Mouse (Mus musculus) thymus, postnatal 25 days (tissue): ENCODE measurements at regions not wholly inside any gene's neighbourhood (a gene's known extent, or its start where the extent isn't known, plus 50 kb on each side); places are given as distances from the start of the nearest gene placed in this dataset.

Source experiments
- DNase-seq: peaks from one replicate; pipeline ENCODE4 v3.0.0; 2022

GRCm38 (mm10) chr2:48411392-48411791, 402.5 kb upstream of the Acvr2a start:
- no peak for DNase-seq

GRCm38 (mm10) chr2:48412683-48413440, 401.0 kb upstream of the Acvr2a start:
- no peak for DNase-seq

- no peak for DNase-seq
Observed at GRCm38 (mm10) chr2:48414596-48415481, 399.1 kb upstream of the Acvr2a start.

GRCm38 (mm10) chr2:48416207-48416750, 397.6 kb upstream of the Acvr2a start:
- no peak for DNase-seq

- DNase-seq = no peak
Observed at GRCm38 (mm10) chr2:48417000-48417596, 396.8 kb upstream of the Acvr2a start.

GRCm38 (mm10) chr2:48420791-48421190, 393.1 kb upstream of the Acvr2a start:
- DNase-seq = no peak

- no peak for DNase-seq
Observed at GRCm38 (mm10) chr2:48423861-48424442, 390.0 kb upstream of the Acvr2a start.

- no peak for DNase-seq
Observed at GRCm38 (mm10) chr2:48424562-48424961, 389.3 kb upstream of the Acvr2a start.

- no peak for DNase-seq
Observed at GRCm38 (mm10) chr2:48425200-48426090, 388.5 kb upstream of the Acvr2a start.

- no peak for DNase-seq
Observed at GRCm38 (mm10) chr2:48432545-48432944, 381.4 kb upstream of the Acvr2a start.

- no peak for DNase-seq
Observed at GRCm38 (mm10) chr2:48441296-48441990, 372.5 kb upstream of the Acvr2a start.

- no peak for DNase-seq
Observed at GRCm38 (mm10) chr2:48441991-48442544, 371.8 kb upstream of the Acvr2a start.

- no peak for DNase-seq
Observed at GRCm38 (mm10) chr2:48445898-48446604, 367.9 kb upstream of the Acvr2a start.

- DNase-seq = no peak
Observed at GRCm38 (mm10) chr2:48446617-48447016, 367.3 kb upstream of the Acvr2a start.

GRCm38 (mm10) chr2:48449165-48449842, 364.6 kb upstream of the Acvr2a start:
- no peak for DNase-seq

- DNase-seq = no peak
Observed at GRCm38 (mm10) chr2:48456072-48457040, 357.6 kb upstream of the Acvr2a start.

- no peak for DNase-seq
Observed at GRCm38 (mm10) chr2:48457117-48457516, 356.8 kb upstream of the Acvr2a start.

- no peak for DNase-seq
Observed at GRCm38 (mm10) chr2:48465483-48465882, 348.4 kb upstream of the Acvr2a start.
